Mouse (Mus musculus) thymus, adult 2 months (tissue): ENCODE results near the gene Lrch3.

Experiments
- CTCF ChIP-seq: fragments of 200-500 bp; IDR thresholded peaks from 2 replicates; pipeline ENCODE4 v1.5.1; 2012; ENCODE audit warnings: mild to moderate bottlenecking, control low read depth, low read length, moderate library complexity, borderline replicate concordance; ENCODE audit not compliant: control insufficient read depth, poor library complexity, insufficient read depth; ENCODE audit errors: extremely low read depth
- POLR2A ChIP-seq: fragments of 200-500 bp; IDR thresholded peaks from 2 replicates; pipeline ENCODE4 v1.6.1; 2012; ENCODE audit warnings: mild to moderate bottlenecking, low read length, control low read depth, moderate library complexity; ENCODE audit not compliant: control insufficient read depth, poor library complexity, insufficient read depth; ENCODE audit errors: extremely low read depth

GRCm38 (mm10) chr16:32992158-32992557, 78.3 kb downstream of the Lrch3 start:
- TF ChIP-seq CTCF (no peak), POLR2A (no peak)
